Mouse (Mus musculus) retina, embryonic 14.5 days (tissue): Measurements from ENCODE around the gene Hils1.

Source experiments
- DNase-seq: peaks from one replicate; pipeline ENCODE4 v3.0.0-alpha.2; 2015; ENCODE audit warnings: low spot score

Gene Hils1

DNA sequence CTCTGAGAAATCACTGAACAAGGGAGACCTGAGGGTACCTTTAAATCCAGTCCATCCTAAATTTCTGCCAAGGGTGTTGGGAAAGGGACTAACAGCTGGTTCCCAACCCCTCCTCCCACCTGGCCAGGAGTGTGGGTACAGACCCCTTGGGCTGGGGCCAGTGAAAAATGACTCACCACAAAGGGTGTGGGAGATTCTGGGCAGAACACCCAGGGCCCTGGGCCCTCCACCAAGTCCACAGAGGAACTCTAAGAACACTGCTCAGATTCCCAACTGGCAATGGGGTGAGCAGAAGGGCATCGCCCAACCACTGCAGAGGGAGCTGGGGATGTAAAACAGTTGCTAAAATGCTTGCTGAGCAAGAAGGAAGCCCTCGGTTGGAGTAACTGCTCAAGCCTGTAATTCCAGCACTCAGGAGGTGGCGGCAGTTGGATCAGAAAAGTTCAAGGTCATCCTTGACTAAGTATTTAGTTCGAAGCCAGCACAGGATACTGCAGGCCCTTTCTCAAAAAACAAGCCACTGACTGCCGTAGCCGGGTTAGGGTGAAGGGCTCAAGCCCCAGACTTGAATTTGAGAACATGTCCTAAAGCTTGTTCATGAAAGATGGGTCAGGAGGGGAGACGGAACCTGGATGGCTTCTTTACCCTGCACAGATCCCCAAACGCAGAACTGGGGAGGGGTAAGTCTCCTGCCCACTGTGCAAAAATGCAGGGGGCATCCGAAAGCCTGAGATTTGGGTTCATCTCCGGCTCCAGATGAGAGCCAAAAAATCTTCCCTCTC is 21.6 kb downstream of the Hils1 start:
- no peak for DNase-seq

GRCm38 (mm10) chr11:94989562-94990017 is 22.2 kb downstream of the Hils1 start:
- DNase-seq: peak; percentile 92

- no peak for DNase-seq
Measured at GRCm38 (mm10) chr11:94990102-94990748, 22.8 kb downstream of the Hils1 start.

- peak; percentile 95 for DNase-seq
Measured at GRCm38 (mm10) chr11:94990749-94991577, 23.6 kb downstream of the Hils1 start, which contains the start of gene Ppp1r9b. Gene Ppp1r9b (plus strand): TSS chr11:94991035.

DNA sequence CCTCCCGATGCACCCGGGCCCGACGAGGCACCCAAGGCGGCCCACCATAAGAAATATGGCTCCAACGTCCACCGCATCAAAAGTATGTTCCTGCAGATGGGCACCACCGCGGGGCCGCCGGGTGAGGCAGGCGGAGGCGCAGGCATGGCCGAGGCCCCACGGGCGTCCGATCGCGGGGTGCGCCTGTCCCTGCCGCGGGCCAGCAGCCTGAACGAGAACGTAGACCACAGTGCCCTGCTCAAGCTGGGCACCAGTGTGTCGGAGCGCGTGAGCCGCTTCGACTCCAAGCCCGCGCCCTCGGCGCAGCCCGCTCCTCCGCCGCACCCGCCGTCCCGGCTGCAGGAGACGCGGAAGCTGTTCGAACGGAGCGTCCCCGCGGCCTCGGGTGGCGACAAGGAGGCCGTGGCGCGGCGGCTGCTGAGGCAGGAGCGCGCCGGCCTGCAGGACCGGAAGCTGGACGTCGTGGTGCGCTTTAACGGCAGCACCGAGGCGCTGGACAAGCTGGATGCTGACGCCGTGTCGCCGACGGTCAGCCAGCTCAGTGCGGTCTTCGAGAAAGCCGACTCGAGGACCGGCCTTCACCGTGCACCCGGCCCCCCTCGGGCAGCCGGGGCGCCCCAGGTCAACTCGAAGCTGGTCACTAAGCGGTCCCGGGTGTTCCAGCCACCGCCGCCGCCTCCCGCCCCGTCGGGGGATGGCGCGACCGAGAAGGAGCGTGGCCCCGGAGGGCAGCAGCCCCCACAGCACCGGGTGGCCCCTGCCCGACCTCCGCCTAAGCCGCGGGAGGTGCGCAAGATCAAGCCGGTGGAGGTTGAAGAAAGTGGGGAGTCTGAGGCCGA is 24.5 kb downstream of the Hils1 start:
- DNase-seq: no peak

- DNase-seq: no peak
Measured at GRCm38 (mm10) chr11:94992480-94992753, 25.0 kb downstream of the Hils1 start.

DNA sequence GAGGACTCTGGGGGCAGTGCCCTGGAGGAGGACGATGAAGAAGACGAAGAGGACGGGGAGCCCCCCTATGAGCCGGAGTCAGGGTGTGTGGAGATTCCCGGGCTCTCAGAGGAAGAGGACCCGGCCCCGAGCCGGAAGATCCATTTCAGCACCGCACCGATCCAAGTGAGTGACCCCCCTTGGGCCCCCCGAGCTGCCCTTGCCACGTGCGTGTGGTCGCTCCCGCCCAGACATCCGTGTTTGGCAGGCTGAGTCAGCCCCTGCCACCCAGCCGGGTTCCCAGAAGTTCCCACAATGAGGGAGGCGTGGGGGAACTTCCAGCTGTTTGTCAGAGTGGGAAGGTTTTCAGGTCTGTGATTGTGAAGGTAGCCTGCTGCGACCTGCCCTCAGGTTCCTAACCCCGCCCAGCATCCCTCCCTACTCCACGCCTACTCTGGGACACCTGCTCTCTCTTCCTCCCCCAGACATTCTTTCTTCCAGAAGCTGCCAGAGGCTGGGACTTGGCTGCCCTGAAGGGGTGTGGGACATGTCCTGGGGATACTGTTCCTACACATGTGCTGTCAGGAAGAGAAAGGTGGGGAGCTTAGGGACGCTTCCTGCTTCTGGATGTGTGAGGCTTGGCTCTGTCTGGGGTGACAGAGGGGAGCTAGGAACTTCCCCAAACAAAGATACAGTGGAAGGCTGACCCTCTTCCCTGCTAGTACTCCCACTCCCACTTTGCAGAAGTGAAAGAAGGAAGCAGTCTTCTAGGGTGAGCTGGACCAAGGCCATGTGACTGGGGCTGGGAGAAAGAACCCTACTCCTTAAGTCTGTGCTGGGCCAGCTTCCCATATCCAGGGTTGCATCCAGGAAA is 25.6 kb downstream of the Hils1 start:
- DNase-seq: no peak

DNA sequence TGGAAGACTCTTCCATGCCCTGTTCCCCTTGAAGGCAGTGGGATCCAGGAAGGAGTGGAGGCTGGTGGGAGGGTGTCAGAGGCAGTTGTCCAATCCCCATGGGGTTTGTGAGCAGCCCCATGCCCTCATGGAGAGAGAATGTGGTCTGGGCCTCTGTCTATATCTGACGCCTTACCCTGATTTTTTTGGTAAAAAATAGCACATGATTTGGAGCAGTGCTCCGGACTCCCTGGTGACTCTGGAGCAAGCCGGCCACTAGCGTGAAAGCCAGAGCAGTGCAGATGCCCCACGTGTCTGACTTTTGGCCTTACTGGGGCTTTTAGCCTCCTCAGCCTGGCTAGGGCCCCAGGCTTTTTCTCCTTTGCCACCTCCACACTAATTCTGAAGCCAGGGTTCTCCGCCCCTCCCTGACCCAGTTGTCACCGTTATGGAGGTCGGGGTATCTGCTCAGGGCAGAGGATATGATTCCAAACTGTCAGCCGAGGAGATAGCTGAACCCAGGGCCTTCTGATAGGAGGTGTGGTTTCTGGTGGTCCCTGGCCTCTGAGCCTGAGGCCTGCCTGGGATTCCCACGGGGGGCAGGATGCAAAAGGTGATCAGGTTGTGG is 26.9 kb downstream of the Hils1 start:
- no peak for DNase-seq

- DNase-seq: no peak
Measured at GRCm38 (mm10) chr11:94994947-94995772, 27.8 kb downstream of the Hils1 start.

GRCm38 (mm10) chr11:94996101-94996500 is 28.7 kb downstream of the Hils1 start:
- DNase-seq: no peak

- DNase-seq: no peak
Measured at GRCm38 (mm10) chr11:94996984-94997383, 29.6 kb downstream of the Hils1 start.

DNA sequence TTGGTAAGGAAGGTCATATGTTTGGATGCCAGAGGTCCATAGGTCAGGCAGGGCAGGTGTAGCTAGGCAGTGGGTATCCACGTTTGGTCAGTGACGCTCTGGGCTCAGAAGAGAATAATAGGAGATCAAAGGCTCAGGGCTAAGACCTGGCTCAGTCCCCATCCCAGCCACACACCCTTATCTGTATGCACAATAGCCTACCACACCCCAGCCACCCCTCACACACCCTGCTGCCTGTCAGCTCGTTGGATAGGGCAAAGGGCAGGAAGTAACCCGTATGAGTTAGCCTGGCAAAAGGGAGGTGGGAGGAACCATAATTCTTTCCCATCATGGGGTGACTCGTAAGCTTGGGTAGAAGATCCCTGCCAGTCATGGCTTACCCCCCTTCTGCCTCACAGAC is 30.2 kb downstream of the Hils1 start:
- no peak for DNase-seq

- DNase-seq: no peak
Measured at GRCm38 (mm10) chr11:94998041-94998531, 30.7 kb downstream of the Hils1 start.

DNA sequence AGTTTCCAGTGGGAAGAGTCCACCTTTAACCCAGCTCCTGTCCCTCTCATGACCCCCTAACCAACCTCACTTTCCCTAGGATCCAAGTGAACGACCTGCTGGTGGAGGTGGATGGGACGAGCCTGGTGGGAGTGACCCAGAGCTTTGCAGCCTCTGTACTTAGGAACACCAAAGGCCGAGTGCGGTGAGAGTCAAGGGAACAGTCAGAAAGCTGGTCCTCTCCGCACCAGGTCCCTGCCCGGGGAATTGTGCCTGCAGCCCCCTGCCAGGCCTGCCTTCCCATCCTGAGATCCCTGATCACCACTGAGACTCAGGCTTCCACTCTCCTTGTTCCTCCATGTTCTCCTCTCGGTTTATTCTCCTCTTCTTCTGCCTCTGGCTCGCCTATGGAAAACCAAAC is 32.7 kb downstream of the Hils1 start:
- DNase-seq: no peak

GRCm38 (mm10) chr11:95000548-95000947 is 33.2 kb downstream of the Hils1 start:
- DNase-seq: no peak

DNA sequence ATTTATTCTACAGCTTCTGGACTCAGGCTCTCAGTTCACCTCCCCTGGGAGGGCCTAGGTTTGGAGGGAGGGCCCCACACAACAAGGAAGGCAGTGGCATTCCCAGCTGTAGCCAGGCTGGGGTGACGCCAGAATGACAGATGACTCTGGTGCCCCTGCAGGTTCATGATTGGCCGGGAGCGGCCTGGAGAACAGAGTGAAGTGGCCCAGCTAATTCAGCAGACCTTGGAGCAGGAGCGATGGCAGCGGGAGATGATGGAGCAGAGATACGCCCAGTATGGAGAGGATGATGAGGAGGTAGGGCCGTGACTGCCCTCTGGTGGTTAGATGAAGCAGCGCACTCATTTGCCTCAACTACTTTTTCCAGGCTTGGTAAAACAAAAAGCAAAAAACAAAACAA is 33.7 kb downstream of the Hils1 start:
- peak; percentile 88 for DNase-seq

- no peak for DNase-seq
Measured at GRCm38 (mm10) chr11:95001584-95002347, 34.4 kb downstream of the Hils1 start.

GRCm38 (mm10) chr11:95002705-95003104 is 35.3 kb downstream of the Hils1 start:
- no peak for DNase-seq
